Mouse (Mus musculus) lung, postnatal 0 days (tissue): ENCODE results near the gene Mcpt8.

Source experiments
- CTCF ChIP-seq: IDR thresholded peaks from 2 replicates; pipeline ENCODE4 v1.5.1; 2016; ENCODE audit warnings: antibody characterized with exemption, mild to moderate bottlenecking
- EP300 ChIP-seq: IDR thresholded peaks from 2 replicates; pipeline ENCODE4 v1.6.1; 2016; ENCODE audit warnings: antibody characterized with exemption, mild to moderate bottlenecking, control low read depth

- no peak for TF ChIP-seq CTCF
- no peak for TF ChIP-seq EP300
These were observed 29.7 kb downstream of the Mcpt8 start for GRCm38 (mm10) chr14:56055408-56055807.
